Mouse (Mus musculus): Measurements from ENCODE around the gene Ube2h.

Gene Ube2h

GRCm38 (mm10) chr6:30195656-30196055, 108.7 kb downstream of the Ube2h start:
- no peak for DNase-seq (ENCODE audit: low spot score)

DNA sequence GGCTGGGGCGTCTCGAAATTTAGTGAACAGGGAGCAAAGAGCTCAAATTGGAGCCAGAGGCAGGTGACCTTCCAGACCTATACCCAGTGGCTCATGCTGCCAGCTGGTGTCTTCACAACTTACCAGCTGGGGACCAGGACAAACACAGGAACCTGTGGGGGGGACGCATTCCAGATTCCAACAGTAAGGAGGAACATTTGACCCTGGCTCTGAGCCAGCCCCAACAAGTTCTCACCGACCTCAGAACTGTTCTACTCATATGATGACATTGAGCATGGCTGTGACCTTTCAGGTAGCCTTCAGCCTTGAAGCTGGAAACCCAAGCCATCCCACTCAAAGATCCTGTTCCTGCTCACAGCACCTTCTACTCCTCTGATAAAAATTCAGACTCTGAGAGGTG, 120.7 kb downstream of the Ube2h start:
- DNase-seq (ENCODE audit: low spot score): no peak

- no peak for DNase-seq (ENCODE audit: low spot score)
Observed at GRCm38 (mm10) chr6:30182038-30182437, 122.3 kb downstream of the Ube2h start.

DNA sequence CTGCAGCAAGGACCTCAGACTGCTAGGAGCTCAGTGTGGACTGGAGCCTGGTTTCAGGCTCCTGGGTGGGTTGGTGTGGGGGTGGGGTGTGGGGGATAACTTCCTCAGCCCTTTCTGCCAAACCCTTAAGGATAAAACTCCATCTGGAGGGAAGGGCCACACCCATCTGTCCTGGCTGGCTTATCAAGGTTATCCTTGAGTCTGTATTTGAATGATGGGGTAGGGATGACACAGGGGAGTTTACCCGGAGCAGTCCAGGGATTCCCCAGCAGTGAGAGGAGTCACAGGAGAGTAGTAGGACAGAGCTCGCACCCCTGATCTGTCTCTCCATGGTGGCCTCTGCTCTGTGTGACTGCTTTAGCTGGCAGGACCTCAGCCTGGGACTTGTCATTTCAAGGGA, 124.0 kb downstream of the Ube2h start:
- DNase-seq (ENCODE audit: low spot score): no peak

- no peak for DNase-seq (ENCODE audit: low spot score)
Observed at GRCm38 (mm10) chr6:30179046-30179445, 125.3 kb downstream of the Ube2h start.

- no peak for DNase-seq (ENCODE audit: low spot score)
Observed at GRCm38 (mm10) chr6:30178023-30178639, 126.2 kb downstream of the Ube2h start.

DNA sequence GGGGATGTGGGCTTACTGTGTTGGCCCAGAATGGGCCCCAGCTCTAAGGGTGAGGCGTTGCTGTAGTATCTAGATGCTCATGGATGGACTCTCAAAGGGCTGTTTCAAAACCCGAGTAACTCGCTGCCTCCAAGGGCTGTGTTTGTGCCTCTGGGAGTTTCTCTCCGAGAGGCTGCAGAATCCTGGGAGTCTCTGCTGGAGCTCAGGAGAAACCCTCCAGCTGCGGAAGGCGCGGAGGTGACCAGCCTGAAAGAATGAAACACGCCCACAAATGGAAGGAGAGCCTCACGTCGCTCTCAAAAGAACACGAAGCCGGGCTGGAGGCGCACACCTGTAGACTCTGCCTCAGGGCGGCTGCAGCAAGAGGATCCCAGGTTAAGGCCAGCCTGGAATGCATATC, 127.0 kb downstream of the Ube2h start:
- no peak for DNase-seq (ENCODE audit: low spot score)

DNA sequence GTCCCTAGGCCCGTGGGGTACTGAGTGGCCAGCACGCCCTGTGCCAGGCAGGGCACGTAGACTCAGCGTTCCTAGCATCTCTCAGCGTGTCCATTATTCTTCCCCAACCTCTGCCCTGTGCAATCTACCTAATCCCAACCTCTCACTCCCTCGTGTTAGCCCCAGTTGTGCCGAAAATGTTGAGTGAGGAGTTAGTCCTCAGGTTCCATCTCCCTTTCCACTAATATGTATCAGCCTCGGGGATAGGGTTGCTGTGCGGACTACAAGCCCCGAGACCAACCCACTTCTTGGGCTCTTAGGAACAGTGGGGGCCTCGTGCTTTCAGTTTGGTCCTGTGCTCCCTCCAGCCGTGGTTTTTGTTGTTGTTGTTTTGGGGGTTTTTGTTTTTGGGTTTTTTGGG, 127.8 kb downstream of the Ube2h start:
- DNase-seq (ENCODE audit: low spot score): no peak

DNA sequence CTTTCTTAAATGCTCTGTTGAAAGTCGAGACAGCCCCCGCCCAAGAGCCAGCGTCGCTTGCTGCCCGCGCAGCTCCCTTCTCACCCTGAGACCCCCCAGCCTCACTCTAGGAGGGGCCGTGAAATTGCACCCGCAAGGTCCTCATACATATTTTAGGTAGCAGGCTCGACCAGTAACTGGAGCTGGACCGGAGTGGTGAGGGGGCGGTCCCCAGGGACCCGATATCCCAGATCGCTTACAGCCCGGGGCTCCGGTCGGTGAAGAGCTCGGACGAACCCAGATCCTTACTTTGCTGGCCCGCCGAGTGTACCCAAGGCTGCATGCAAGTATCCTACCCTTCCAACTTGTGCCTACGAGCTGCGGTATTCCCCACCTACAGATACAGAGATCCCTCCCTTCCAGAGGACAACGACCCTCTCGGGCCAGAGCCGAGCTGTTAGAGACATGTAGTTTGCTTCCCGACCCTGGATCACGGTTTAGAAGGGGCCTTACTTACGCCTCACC, 128.4 kb downstream of the Ube2h start:
- DNase-seq (ENCODE audit: low spot score): no peak

GRCm38 (mm10) chr6:30175225-30175917, 129.0 kb downstream of the Ube2h start:
- DNase-seq (ENCODE audit: low spot score): no peak

DNA sequence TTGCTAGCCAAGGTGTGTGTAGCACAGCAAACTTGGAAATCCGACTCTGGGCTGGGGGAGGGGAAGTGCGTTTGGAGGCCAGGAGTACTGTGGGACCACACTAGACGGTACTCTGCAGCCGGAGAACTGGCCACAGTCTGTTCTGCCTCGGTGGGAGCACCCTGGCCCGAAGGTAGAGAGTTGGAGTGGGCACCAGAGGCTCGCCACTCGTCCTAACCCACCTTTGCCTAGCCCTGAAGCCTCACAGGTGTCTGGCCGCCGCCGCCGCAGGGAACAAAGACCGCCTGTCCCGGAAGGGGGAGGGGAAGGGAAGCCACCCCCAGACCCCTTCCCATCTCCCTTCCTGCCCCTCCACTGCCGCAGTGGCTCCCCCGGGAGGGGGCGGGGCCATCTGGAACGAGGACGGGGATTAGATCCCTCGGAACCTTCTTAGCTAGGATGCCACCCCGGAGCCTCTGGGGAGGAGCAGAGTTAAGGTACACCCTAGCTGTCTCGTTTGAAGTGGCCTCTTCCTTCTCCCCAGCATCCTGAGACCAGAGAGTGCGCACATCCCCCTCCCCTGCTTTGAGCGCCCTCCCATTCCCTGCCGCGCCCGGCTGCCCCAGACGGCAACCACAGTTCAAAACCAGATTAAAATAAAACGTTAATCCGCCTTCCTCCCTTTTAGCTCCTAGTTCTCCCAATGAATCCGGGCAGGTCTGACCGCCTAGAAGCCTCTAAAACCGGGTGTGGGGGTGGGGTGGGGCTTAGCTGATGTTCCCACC, 129.7 kb downstream of the Ube2h start:
- DNase-seq (ENCODE audit: low spot score): no peak

DNA sequence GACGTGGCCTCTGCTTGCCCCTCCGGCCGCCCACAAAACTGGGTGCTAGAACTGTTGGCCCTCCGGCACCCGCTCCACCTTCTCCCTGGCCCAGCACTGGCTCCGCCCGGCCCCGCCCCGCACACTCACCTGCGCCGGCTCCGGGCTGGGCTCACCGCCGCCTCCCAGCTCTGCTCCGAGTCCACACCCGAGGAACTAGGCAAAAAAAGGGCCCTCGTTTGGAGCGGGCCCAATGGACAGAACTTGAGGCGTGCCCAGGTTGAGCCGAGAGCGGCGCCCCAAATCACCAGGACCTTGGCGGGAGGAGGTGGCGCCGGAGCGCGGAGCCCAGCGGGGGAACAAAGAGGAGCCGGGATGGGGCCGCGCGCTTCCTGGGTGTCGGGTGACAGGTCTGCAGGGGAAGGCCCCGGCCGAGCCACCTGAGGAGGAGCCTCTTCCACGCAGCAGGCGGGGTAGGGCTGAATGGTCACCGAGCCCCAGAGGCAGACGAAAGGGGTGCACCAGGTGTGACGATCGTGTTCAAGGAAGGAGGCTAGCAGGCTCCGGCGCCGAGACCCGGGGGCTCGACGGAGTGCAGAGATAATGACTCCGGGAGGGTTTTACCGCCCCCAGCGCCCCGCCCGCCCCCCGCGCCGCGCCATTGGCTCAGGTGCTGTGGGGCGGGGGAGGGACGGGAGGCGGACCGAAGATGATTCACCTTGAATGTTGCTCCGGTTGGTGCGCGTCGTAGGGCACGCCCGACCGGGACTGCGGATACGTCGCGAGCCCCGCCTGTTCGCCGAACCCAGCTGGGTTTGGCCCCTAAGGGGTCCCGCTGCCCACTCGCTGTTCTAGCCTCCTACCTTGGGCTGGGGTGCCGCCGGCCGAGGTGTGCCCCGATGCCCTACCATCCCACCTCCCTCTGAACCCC, 130.5 kb downstream of the Ube2h start:
- DNase-seq (ENCODE audit: low spot score): peak; percentile 75

DNA sequence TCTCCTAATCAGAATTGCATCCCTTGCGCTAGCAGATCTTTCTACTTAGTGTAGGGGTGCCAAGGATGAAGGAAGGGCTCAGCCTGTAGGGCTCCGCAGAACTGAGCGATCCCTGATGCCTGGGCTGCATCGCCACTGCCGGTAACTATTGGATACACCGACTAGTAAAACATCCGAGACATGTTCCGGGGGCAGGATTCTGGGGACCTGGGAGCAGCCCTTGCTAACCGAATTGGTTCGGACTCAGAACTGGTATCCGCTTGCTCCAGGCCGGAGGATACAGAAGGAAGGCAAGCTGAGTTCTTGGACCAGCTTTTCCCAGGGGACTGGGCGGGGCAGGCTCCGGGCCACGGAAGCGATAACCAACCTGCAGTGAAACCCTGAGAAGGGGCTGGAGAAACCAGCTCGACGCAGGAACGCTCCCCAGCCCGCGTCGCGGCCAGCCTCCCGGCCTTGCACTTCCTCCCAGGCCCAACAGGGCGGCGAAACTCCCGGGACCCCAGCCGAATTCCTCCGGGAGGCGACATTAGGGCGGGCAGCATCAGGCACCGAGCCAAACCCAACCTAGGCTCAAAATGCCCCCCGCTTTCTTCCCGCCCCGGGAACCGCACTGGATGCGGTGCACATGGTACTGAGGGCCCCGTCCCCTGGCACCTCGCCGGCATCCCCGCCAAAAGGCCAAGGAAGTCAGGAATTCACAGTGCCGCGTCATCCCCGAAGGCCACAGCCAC, 131.4 kb downstream of the Ube2h start:
- peak; percentile 61 for DNase-seq (ENCODE audit: low spot score)

DNA sequence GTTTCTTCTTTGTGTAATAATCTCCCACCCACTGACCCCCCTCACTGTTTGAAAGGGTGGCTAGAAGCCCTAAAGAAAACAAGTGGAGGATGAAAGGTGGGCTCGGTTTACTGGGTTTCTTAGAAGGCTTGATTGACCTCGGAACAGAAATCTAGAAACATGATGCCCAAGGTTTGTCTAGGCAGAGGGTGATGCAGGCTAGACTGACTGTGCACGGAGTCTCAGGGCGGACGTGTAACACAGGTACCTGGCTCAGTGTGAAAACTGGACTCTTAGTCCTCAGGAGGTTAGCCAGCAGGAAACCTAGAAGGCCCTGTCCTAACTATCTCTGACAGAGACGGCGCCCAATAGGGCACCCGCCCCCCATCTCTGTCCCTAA, 131.9 kb downstream of the Ube2h start:
- no peak for DNase-seq (ENCODE audit: low spot score)

GRCm38 (mm10) chr6:30171967-30172366, 132.4 kb downstream of the Ube2h start:
- no peak for DNase-seq (ENCODE audit: low spot score)

- DNase-seq (ENCODE audit: low spot score): no peak
Observed at GRCm38 (mm10) chr6:30171226-30171625, 133.1 kb downstream of the Ube2h start.

DNA sequence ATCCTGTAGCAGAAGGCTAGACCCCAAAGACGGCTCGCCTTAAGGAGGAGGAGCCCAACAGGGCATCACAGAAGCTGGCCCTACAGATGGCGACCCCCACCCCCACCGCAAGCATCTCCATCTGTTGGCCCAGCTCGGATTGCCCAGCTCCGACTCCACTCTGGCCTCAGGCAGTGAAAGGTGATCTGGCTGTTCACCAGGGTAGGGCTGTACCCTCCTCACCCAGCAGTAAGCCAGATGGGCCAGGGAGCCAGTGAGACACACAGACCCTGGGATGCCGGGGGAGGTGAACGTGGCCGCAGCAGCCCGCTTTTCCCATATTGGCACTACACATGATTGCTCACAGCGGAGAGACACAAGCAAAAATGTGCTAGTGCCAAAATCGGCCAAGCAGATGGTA, 135.2 kb downstream of the Ube2h start:
- DNase-seq (ENCODE audit: low spot score): no peak

DNA sequence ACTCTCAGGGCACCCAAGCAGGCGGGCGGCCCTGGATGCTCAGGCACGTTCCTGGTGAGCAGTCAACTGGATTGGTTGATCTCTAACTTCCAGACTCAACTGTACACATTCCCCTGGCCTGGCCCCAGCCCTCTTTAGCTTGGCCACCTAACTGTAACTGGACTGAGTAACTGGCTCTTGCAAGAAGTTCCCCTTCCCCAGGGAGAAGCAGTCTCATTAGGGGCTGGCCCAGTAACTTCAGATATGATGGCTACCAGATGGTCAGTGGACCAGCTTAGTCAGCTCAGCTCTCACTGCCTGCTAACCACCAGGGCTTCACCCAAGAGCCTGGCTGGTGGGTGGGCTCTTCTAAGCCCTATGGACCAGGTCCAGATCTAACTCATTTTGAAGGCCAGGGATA, 136.1 kb downstream of the Ube2h start:
- DNase-seq (ENCODE audit: low spot score): no peak

- no peak for DNase-seq (ENCODE audit: low spot score)
Observed at GRCm38 (mm10) chr6:30167192-30167591, 137.1 kb downstream of the Ube2h start.

- no peak for DNase-seq (ENCODE audit: low spot score)
Observed at GRCm38 (mm10) chr6:30166349-30166748, 138.0 kb downstream of the Ube2h start.

DNA sequence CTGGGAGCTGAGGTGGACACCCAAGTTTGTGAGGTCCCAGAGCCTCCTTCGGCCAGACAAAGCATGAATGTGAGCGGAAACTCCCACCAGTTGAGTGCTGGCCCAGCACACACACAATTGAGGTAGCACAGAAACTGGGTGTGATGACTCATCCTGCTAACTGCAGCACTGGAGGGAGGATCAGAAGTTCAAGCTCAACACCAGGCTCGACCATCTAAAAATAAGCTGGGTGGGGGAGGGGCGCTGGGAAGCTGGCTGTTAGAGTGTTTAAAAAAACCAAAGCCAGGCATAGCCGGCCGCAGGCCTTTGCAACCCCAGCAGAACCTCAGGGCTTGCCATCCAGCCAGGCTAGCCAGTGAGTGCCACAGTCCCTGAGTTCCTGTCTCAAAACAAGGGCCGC, 142.2 kb downstream of the Ube2h start:
- DNase-seq (ENCODE audit: low spot score): no peak
